Mouse (Mus musculus): ENCODE measurements at regions not wholly inside any gene's neighbourhood (a gene's known extent, or its start where the extent isn't known, plus 50 kb on each side); places are given as distances from the start of the nearest gene placed in this dataset.

- ATAC-seq (ENCODE audit: insufficient number of reproducible peaks, low FRiP score), result no peak
- Histone ChIP-seq H3K9me3 (replicated peaks) (no peaks in the 10 kb centered on the region), H3K4me1 (replicated peaks) (peaks cover 3% of the 10 kb centered on the region; the same call in 1 of the 2 replicates), H3K36me3 (no peaks in the 10 kb centered on the region), H3K9ac (no peak overlapping the region), H3K4me3 (no peak overlapping the region), H3K27ac (ENCODE audit: poor library complexity, severe bottlenecking) (no peak overlapping the region), H3K27me3 (replicated peaks) (no peaks in the 10 kb centered on the region), H3K4me2 (no peak overlapping the region)
- 89% methylated on average over 1 of the region's 1 CpGs for WGBS
These were observed 97.8 kb upstream of the Tcf21 start for GRCm38 (mm10) chr10:22917797-22918196.

DNA sequence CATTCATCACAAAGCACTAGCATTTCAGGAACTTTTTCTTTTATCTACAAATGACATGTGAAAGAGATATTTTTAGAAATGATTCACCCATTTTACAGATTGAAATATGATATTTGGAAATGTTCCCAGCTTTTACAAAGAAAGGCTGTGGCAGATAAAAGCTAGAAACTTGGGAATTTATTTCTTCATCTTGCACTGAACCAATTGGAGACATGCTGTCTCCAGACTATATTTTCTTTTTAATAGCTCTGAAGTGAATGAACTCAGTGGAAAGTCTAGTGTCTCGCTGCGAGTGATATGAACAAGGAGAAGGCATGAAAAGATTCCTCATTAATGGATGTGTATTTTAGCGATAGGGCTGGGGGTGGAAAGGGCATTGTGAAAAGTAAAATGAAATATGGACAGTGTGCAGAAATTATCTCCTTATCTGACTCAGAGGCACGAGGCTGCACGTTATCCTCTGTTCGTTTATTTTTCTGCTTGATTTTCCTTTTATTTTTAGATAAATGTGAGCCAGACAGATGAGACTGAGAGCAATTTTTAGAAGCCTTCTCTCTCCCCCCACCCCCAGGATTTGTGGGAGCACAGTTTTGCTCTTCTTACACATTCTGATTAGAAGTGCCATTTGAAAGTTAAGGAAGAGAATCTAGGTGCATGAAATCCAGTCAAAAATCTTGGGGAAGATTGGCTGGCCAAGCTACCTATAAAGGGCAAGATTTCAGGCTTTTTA is 96.0 kb upstream of the Tcf21 start:
- no peak overlapping the region for H3K4me3 ChIP-seq
- WGBS, result 37% methylated on average over 6 of the region's 6 CpGs
- ATAC-seq (ENCODE audit: insufficient number of reproducible peaks, low FRiP score), result no peak

DNA sequence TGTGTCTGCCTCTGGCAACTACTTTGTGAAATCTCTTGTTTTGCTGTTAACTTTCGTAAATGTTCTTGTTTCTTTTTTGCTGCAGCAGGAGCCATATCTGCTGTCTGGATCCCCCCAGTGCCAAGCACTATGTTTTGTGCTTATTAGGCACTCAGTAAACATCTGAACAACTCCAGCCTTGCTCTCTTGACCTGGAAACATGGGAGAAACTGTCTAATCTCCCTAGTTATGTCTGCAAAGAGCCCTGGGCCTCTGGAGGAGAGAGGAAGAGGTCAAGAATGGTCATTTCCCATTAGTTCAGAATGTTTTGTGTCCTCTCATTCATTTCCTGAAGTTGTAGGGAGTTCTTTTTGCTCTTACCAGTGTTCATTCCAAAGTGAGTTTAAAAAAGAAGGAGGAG is 93.1 kb upstream of the Tcf21 start:
- Histone ChIP-seq H3K4me2 (no peak overlapping the region), H3K4me3 (no peak overlapping the region), H3K9me3 (replicated peaks) (no peaks in the 10 kb centered on the region), H3K4me1 (replicated peaks) (peaks cover 5% of the 10 kb centered on the region), H3K27ac (ENCODE audit: poor library complexity, severe bottlenecking) (no peak overlapping the region), H3K27me3 (replicated peaks) (no peaks in the 10 kb centered on the region), H3K36me3 (no peaks in the 10 kb centered on the region), H3K9ac (no peak overlapping the region)
- WGBS, result 70% methylated on average over 1 of the region's 1 CpGs
- no peak for ATAC-seq (ENCODE audit: insufficient number of reproducible peaks, low FRiP score)

More for the DNA sequence above, 96.0 kb upstream of the Tcf21 start:
- H3K9me3 ChIP-seq (replicated peaks), result no peaks in the 10 kb centered on the region
- no peak overlapping the region for H3K27ac ChIP-seq (ENCODE audit: poor library complexity, severe bottlenecking)
- H3K36me3 ChIP-seq, result no peaks in the 10 kb centered on the region
- H3K4me2 ChIP-seq, result no peak overlapping the region
- H3K27me3 ChIP-seq (replicated peaks), result no peaks in the 10 kb centered on the region
- H3K4me1 ChIP-seq (replicated peaks), result peaks cover 3% of the 10 kb centered on the region; the same call in 1 of the 2 replicates
- H3K9ac ChIP-seq, result no peak overlapping the region

DNA sequence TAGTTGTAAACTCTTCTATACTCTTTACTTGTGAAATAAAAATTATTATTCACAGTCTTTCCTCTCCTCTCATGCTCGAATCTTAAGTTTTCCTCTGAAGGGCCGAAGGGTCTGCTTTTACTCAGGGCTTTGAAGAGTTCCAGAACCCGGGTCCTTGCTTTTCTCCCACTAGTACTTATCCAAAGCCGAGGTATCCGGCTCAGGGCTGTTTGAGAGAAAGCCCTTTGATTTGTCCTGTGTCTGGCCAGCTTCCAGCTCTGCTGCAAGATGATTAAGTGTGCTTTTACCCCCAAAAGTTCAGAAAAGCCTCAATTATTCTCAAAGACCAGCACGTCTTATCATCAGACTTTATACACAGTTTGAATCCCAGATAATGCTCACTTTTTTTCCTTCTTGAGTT is 88.7 kb upstream of the Tcf21 start:
- 25% methylated on average over 6 of the region's 6 CpGs for WGBS
- peak overlapping the region; percentile 61; the same call in 1 of the 2 replicates for H3K27ac ChIP-seq (ENCODE audit: poor library complexity, severe bottlenecking)

DNA sequence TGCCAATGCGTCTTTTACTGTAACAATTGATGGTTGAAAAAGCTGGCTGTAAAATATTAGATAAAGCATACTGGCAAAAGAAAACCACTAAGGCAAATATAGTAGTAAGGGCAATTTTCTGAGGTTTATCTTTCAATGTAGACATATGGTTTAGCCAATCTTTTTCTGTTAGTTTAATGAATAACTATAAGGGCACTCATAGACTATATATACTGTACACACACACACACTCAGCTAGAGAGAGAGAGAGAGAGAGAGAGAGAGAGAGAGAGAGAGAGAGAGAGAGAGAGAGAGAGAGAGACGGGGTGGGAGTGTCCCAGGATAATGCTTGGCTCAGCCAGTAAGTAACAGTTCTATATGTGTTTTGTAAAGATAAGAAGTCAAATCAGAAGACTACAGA is 85.3 kb upstream of the Tcf21 start:
- no peak overlapping the region for H3K4me3 ChIP-seq
- H3K4me1 ChIP-seq (replicated peaks), result peaks cover 5% of the 10 kb centered on the region; the same call in 1 of the 2 replicates
- no peak overlapping the region for H3K9ac ChIP-seq
- H3K4me2 ChIP-seq, result no peak overlapping the region
- H3K27ac ChIP-seq (ENCODE audit: poor library complexity, severe bottlenecking), result no peak overlapping the region
- no peaks in the 10 kb centered on the region for H3K27me3 ChIP-seq (replicated peaks)
- no peaks in the 10 kb centered on the region for H3K9me3 ChIP-seq (replicated peaks)
- H3K36me3 ChIP-seq, result no peaks in the 10 kb centered on the region
- ATAC-seq (ENCODE audit: insufficient number of reproducible peaks, low FRiP score), result no peak
- WGBS, result 50% methylated on average over 2 of the region's 2 CpGs

More for the DNA sequence above, 88.7 kb upstream of the Tcf21 start:
- H3K4me1 ChIP-seq (replicated peaks), result peaks cover 5% of the 10 kb centered on the region
- no peak overlapping the region for H3K4me3 ChIP-seq
- H3K27me3 ChIP-seq (replicated peaks), result no peaks in the 10 kb centered on the region
- no peak overlapping the region for H3K9ac ChIP-seq
- no peaks in the 10 kb centered on the region for H3K36me3 ChIP-seq
- H3K9me3 ChIP-seq (replicated peaks), result no peaks in the 10 kb centered on the region
- ATAC-seq (ENCODE audit: insufficient number of reproducible peaks, low FRiP score), result no peak
- H3K4me2 ChIP-seq, result no peak overlapping the region

GRCm38 (mm10) chr10:22893442-22893985 is 73.5 kb upstream of the Tcf21 start:
- H3K27ac ChIP-seq (ENCODE audit: poor library complexity, severe bottlenecking), result no peak overlapping the region
- no peak overlapping the region for H3K4me2 ChIP-seq
- H3K9me3 ChIP-seq (replicated peaks), result peaks cover 5% of the 10 kb centered on the region; the same call in 1 of the 2 replicates
- no peak for ATAC-seq (ENCODE audit: insufficient number of reproducible peaks, low FRiP score)
- 65% methylated on average over 10 of the region's 10 CpGs for WGBS
- no peaks in the 10 kb centered on the region for H3K36me3 ChIP-seq
- no peaks in the 10 kb centered on the region for H3K27me3 ChIP-seq (replicated peaks)
- H3K4me3 ChIP-seq, result no peak overlapping the region
- H3K4me1 ChIP-seq (replicated peaks), result no peaks in the 10 kb centered on the region
- no peak overlapping the region for H3K9ac ChIP-seq

GRCm38 (mm10) chr10:22887451-22887850 is 67.5 kb upstream of the Tcf21 start:
- H3K4me3 ChIP-seq, result no peak overlapping the region
- ATAC-seq (ENCODE audit: insufficient number of reproducible peaks, low FRiP score), result peak; percentile 29; the same call in 1 of the 2 replicates
- WGBS, result 35% methylated on average over 6 of the region's 6 CpGs
- no peak overlapping the region for H3K27ac ChIP-seq (ENCODE audit: poor library complexity, severe bottlenecking)
- no peak overlapping the region for H3K9ac ChIP-seq
- H3K27me3 ChIP-seq (replicated peaks), result no peaks in the 10 kb centered on the region
- H3K4me2 ChIP-seq, result no peak overlapping the region
- H3K4me1 ChIP-seq (replicated peaks), result 0 out of 2 replicates have a peak, but pooled peaks cover 2% of the 10 kb centered on the region
- no peaks in the 10 kb centered on the region for H3K36me3 ChIP-seq
- peaks cover 7% of the 10 kb centered on the region; the same call in 1 of the 2 replicates for H3K9me3 ChIP-seq (replicated peaks)

DNA sequence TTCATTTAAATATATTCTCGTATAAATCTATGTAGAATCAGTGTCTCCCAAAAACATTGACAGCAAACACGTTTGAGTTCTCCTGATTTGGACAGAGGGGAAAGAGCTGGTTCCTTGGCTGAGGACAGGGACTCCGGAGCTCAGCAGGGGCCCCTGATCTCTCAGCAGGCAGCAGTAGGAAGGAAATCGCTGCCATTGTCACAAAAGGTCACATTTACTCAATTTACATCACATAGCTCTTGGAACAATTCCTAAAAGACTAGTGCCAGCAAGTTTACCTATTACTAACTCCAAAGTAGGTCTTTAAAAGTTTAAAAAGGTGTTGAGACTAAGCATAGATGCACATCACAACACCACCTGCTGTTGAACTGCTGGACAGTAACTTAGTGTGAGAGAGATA is 59.7 kb upstream of the Tcf21 start:
- H3K36me3 ChIP-seq, result no peaks in the 10 kb centered on the region
- H3K9ac ChIP-seq, result no peak overlapping the region
- no peak for ATAC-seq (ENCODE audit: insufficient number of reproducible peaks, low FRiP score)
- peaks cover 5% of the 10 kb centered on the region for H3K4me1 ChIP-seq (replicated peaks)
- H3K27ac ChIP-seq (ENCODE audit: poor library complexity, severe bottlenecking), result no peak overlapping the region
- H3K9me3 ChIP-seq (replicated peaks), result no peaks in the 10 kb centered on the region
- 0 out of 2 replicates have a peak, but pooled peaks cover 4% of the 10 kb centered on the region for H3K27me3 ChIP-seq (replicated peaks)
- H3K4me3 ChIP-seq, result no peak overlapping the region
- H3K4me2 ChIP-seq, result no peak overlapping the region
- WGBS, result 27% methylated on average over 4 of the region's 4 CpGs

GRCm38 (mm10) chr10:22877536-22878130 is 57.7 kb upstream of the Tcf21 start:
- Histone ChIP-seq H3K9ac (no peak overlapping the region), H3K4me1 (replicated peaks) (peaks cover 11% of the 10 kb centered on the region), H3K4me2 (no peak overlapping the region), H3K36me3 (no peaks in the 10 kb centered on the region), H3K9me3 (replicated peaks) (no peaks in the 10 kb centered on the region), H3K27me3 (replicated peaks) (0 out of 2 replicates have a peak, but pooled peaks cover 4% of the 10 kb centered on the region), H3K4me3 (no peak overlapping the region), H3K27ac (ENCODE audit: poor library complexity, severe bottlenecking) (no peak overlapping the region)
- 69% methylated on average over 5 of the region's 5 CpGs for WGBS
- ATAC-seq (ENCODE audit: insufficient number of reproducible peaks, low FRiP score), result no peak

GRCm38 (mm10) chr10:22877028-22877427 is 57.1 kb upstream of the Tcf21 start:
- Histone ChIP-seq H3K36me3 (no peaks in the 10 kb centered on the region), H3K4me1 (replicated peaks) (peaks cover 12% of the 10 kb centered on the region), H3K27ac (ENCODE audit: poor library complexity, severe bottlenecking) (no peak overlapping the region), H3K9ac (no peak overlapping the region), H3K27me3 (replicated peaks) (0 out of 2 replicates have a peak, but pooled peaks cover 4% of the 10 kb centered on the region), H3K9me3 (replicated peaks) (no peaks in the 10 kb centered on the region), H3K4me2 (no peak overlapping the region), H3K4me3 (no peak overlapping the region)
- no peak for ATAC-seq (ENCODE audit: insufficient number of reproducible peaks, low FRiP score)
- 39% methylated on average over 2 of the region's 2 CpGs for whole genome bisulfite sequencing

GRCm38 (mm10) chr10:22875675-22876074 is 55.7 kb upstream of the Tcf21 start:
- Histone ChIP-seq H3K4me2 (no peak overlapping the region), H3K36me3 (no peaks in the 10 kb centered on the region), H3K9ac (no peak overlapping the region), H3K4me1 (replicated peaks) (peaks cover 12% of the 10 kb centered on the region), H3K4me3 (no peak overlapping the region), H3K9me3 (replicated peaks) (no peaks in the 10 kb centered on the region), H3K27ac (ENCODE audit: poor library complexity, severe bottlenecking) (peak overlapping the region; percentile 38), H3K27me3 (replicated peaks) (0 out of 2 replicates have a peak, but pooled peaks cover 4% of the 10 kb centered on the region)
- 62% methylated on average over 5 of the region's 5 CpGs for WGBS
- no peak for ATAC-seq (ENCODE audit: insufficient number of reproducible peaks, low FRiP score)

Data from heart, embryonic 12.5 days (tissue).